Mouse (Mus musculus) cerebellum, adult 2 months (tissue): ENCODE data around the gene Itga11.

Experiments
- CTCF ChIP-seq: fragments of 200-500 bp; IDR thresholded peaks from 2 replicates; pipeline ENCODE4 v1.5.1; 2011; ENCODE audit warnings: low read depth, mild to moderate bottlenecking, control low read depth, low read length, moderate library complexity, borderline replicate concordance; ENCODE audit not compliant: insufficient read depth
- POLR2A ChIP-seq: fragments of 200-500 bp; IDR thresholded peaks from 2 replicates; pipeline ENCODE4 v1.6.1; 2011; ENCODE audit warnings: low read length, control low read depth, borderline replicate concordance; ENCODE audit not compliant: insufficient read depth

DNA sequence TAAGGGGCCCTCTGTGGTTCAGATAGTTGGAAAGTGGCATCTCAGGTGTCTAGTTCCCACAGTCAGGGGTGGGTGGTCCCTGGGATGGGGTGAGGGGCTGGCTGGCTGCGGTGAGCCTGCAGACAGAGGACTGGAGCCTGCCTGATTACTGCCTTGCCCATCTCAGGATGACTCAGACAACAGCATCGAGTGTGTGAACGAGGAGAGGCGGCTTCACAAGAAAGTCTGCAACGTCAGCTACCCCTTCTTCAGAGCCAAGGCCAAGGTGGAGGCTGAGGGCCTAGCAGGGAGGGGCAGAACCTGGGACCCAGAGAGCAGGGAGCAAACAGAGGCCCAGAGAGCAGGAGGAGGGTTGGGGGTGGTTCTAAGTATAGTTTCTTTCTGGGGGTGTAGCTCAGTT is 90.7 kb downstream of the Itga11 start:
- TF ChIP-seq CTCF, result no peak
- no peak for TF ChIP-seq POLR2A
